Mouse (Mus musculus) thymus, postnatal 4 days (tissue): ENCODE results near the gene Orai2.
A peak's percentile ranks its signal among the peaks of the same experiment; 100 is the strongest.
"Not testable (repeated sequence)": the region's sequence is repeated elsewhere in the genome, so short reads cannot be mapped to it uniquely, and the experiment has no call there.

Experiments
- DNase-seq: peaks from one replicate; pipeline ENCODE4 v3.0.0; 2021

The Orai2 gene

DNA sequence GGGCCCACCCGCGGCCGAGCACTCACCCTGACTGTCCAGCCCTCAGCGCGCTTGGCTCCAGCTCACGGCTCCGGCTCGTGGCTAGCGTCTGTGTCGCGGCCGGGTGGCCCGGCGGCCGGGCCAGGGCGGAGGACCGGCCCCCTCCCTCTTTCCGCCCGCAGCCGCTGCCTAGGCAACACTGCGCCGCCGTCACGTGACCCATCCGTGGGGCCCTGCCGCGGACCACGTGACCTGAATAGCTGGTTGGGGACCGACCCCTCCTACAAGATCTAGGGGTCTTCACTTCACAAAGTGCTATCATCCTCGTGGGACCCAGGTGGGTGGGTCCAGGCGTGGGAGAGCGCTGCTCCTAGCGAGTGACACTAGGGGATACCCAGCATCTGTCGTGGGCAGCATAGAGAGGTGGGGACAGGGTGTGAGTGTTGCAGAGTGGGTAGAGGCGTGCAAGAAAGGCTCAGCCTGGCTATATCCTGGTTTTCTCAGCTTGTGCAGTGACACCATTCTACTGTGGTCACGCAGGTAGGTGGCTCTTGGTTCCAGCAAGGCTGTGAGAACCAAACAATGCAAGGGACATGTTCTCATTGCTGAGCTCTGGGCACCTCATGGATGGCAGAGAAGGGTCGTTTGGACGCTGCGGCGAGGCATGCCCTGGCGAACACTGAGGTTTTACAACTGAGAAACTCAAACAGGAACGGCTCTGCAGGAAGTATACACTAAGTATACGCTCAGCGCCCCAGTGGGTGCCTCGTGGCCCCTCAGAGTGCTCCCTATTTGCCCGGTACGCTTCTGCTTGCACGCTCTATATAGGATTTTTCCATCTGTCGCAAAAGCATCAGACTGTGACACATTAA, at the start of gene Orai2:
Orai2 (minus strand) TSS at position 202 of the 851 bp plus-strand sequence.
- peak; percentile 95 for DNase-seq

DNA sequence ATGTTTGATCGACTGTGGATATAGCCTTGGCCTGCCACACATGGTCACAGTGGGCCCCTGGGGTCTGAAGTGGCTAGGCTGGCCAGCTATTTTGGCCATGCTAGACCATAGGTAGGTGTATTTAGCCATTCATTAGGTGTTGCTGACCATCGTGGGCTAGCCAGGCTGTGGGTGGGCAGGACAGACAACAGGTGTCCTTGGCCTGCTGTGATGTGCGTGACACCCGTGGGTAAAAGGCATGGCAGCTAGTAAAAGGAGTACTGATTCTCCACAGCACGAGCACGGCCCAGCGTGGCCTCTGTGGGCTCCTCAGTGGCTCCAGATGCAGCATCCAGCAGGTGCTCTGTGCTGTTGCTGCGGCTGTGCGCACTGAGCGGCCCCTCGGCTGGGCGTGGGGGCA, 48.1 kb upstream of the Orai2 start:
- no peak for DNase-seq

GRCm38 (mm10) chr5:136217932-136218381, 47.4 kb upstream of the Orai2 start:
- no peak for DNase-seq

DNA sequence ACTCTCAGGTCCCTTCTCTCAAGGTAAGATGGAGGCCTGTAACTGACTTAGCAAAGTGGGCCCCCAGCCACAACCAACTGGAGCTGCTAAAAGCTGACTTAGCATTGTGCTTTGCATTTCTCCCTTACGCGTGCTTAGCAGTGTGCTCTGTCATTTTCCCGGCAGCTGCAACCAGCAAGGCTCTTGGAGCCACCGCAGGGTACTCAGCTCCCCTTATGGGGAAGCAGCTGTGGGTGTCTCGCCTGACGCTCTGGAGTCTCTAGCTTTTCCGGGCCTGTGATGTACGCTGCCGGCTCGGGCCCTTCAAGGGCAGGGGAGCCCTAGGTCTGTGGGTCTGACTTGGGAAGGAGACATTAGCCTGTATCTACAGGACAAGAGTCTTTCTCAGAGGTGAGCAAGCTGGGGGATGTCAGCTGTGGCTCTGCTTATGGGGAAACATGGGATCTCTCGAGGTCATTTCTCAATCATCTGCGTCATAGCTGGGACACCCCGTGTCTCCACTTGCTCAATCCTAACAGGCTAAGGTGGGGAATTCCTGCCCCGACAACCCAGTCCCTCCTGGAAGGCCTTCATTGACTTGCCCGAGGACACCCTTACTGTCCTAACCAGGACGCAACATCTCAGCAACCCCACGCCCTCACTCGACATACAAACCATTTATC, 46.6 kb upstream of the Orai2 start:
- DNase-seq = peak; percentile 34

DNA sequence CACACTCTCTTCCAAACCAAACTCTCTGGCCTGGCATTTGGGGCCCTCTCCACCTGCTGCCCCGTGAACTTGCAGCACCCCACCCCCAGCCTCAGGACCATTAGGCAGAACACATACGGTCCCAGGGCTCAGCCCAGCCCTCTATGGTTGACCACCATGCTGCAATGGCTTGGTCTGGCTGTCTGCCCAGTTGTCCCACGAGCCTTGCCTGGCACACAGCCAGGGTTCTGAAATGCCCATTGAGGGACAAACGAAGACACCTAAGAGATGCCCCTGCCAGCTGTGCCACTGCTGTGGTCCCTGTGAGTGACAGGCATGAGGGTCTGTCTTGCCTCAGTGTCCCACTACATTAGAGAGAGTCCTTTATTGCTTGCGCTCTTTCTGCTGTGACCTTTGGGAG, 45.4 kb upstream of the Orai2 start:
- DNase-seq = no peak

GRCm38 (mm10) chr5:136215211-136215610, 44.7 kb upstream of the Orai2 start:
- DNase-seq = no peak

DNA sequence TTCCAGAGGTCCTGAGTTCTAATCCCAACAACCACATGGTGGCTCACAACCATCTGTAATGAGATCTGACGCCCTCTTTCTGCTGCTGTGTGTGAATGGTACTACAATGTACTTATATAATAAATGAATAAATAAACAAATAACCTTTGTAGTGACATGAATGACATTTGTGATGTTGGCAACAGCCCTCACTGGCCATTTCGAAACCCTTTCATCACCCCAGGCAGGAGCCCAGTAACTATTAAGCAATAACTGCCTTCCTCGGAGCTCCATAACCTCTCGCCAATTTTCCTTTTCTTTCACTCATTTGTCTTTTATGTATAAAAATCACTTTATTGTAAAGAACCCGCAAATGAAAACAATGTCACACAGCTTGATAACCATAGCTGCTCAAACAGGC, 43.2 kb upstream of the Orai2 start:
- no peak for DNase-seq

GRCm38 (mm10) chr5:136212716-136213115, 42.2 kb upstream of the Orai2 start:
- DNase-seq = no peak

DNA sequence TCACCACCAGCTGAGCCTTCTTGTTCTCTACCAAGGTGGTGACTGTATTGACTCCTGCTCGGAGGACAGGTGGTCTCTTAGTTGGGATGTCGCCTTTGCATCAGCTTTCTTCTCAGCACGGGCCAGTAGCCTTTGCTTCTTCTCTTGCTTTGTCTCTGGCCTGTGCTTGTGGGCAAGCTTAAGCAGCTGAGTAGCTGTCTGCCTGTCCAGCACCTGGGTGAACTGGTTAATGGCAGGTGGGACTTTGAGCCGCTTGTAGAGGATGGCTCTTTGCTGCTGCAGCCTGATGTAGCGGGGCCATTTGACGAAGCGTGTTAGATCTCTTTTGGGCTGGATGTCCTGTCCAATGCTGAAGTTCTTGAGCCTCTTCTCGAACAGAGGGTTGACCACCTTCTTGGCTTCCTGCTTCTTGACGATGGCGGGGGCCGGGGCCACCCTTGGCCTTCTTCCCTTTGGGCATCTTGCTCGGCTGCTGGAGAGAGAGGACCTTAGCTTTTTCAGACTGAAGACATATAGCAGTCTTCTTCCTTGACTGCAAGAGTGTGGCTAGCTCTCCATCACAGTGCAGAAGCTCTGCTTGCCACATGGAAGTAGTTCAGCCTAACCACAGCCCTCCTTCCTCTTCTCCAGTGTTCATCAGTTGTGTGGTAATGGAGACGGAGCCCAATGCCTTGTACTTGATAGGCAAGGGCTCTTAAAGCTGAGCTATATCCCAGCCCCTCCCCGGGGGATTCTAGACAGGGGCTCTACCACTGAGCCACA, 41.0 kb upstream of the Orai2 start:
- not testable (repeated sequence) for DNase-seq

GRCm38 (mm10) chr5:136210549-136210948, 40.0 kb upstream of the Orai2 start:
- no peak for DNase-seq

- DNase-seq = peak; percentile 53
Observed at GRCm38 (mm10) chr5:136201832-136202231, 31.3 kb upstream of the Orai2 start.

GRCm38 (mm10) chr5:136199526-136199925, 29.0 kb upstream of the Orai2 start:
- DNase-seq = no peak

GRCm38 (mm10) chr5:136198474-136199391, 28.2 kb upstream of the Orai2 start, which contains the start of gene Prkrip1:
Gene Prkrip1, minus strand, starts transcription at chr5:136198963.
- peak; percentile 96 for DNase-seq

GRCm38 (mm10) chr5:136191870-136192269, 21.4 kb upstream of the Orai2 start:
- DNase-seq = no peak

DNA sequence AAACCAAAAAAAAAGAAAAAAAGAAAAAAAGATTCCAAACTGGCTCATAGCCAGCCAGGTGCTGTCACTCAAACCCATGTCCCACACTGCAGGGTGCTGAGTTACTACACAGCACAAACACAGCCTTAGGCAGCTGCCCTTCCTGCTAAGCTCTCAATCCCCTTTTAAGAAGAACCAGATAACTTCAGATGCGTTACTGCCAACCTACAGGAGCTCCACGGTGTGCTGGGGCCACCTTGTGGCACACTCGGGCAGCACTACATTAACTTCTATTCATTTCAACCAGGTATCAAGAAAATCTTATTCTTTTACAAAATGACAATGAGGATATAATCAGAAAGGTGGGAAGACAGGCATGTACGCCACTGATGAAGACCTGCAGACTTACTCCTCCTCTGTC, 16.2 kb upstream of the Orai2 start:
- peak; percentile 85 for DNase-seq

DNA sequence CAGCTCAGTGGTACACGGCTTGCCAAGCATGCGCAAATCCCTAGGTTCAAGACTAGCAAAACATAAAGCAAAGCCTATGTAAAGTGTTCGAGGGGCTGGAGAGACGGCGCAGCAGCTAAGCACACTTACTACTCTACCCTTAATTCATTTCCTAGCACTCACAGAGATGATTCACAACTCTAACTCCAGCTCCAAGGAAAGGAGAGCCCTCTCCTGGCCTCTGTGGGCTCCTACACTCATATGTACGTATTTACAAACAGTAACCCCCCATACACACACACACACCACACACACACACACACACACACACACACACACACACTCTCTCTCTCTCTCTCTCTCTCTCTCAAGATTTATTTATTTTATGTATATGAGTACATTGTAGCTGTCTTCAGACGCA, 13.3 kb upstream of the Orai2 start:
- peak; percentile 28 for DNase-seq

GRCm38 (mm10) chr5:136182830-136183229, 12.3 kb upstream of the Orai2 start:
- DNase-seq = no peak

- no peak for DNase-seq
Observed at GRCm38 (mm10) chr5:136182049-136182448, 11.5 kb upstream of the Orai2 start.

DNA sequence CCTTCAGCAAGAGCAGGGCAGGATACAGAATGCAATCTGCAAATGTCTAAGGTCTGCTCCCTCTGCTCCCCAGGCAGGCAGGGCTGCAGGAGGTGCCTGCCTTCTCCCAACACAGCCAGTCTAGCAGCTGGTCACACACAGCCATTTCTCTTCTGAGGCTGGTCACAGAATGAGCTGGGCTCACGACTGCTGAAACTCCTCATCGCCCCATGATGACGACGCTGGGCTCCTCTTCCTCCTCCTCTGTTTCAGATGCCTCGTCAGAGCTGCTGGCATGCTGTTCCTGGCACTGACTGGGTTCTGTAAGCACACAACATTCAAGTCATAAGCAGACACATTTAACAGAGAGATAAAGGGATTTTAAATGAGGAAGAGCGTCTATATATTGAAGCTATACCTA, 10.7 kb upstream of the Orai2 start:
- DNase-seq = no peak

DNA sequence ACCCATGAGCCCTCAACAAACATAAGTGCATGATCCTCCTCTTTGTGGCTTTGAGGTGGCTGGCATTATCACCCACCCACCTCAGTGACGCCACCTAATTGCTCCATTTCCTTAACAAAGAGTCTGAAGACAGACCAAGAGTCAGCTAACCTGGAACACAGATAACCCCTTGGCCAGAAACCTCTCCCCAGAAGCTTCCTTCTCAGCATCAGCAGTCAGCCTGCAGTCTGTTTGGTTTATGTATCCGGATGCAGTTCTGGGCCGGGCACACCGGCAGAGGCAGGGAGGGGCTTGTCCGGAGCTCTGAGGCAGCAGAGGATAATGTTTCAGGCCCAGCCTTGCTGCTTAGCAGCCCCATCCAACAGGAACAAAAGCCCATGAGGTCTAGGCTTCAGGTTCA, 9.1 kb upstream of the Orai2 start:
- no peak for DNase-seq

DNA sequence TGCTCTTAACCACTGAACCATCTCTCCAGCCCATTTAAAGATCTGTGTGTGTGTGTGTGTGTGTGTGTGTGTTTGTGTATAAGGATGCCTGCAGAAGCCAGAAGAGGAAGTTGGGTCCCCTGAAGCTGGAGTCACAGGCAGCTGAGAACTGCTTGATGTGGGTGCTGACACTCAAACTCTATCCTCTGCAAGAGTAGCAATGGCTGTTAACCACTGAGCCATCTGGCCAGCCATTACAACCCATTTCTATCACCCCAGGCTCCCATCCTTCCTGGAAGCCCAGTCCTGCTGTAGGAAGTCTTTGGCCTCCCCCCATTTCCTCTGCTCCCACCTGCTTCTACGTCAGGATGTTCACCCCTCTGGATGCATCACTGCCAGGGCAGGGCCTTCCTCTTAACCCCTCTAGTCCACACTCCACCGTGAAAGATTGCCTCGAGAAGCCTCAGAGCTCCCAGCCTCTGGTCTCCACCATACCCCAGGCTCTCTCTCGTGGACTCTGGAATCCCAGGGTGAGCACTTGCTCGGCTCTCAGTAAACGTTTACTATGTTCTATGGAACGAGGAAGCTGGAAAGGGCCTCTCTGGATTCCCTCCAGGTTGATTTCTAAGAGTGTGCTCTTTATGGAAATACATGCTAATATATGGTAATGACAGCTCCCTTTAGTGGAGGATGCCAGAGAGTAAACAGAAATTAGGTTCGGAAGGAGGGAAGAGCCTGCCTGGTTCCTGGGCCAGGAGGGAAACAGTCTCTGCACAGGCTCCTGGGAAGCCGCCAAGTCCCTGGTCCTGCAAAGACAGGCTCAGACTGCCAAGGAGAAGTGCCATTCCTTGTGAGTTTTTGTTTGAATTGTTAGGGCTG, 3.3 kb upstream of the Orai2 start:
- DNase-seq = peak; percentile 59
